Mouse (Mus musculus): ENCODE measurements around the gene Dhx32.

Gene Dhx32

GRCm38 (mm10) chr7:133782717-133783435 is at the start of gene Dhx32:
Dhx32 (minus strand) TSS chr7:133782726.
- in situ Hi-C loops (cut with MboI, MseI): no loop called here

GRCm38 (mm10) chr7:133829579-133829978 is 47.1 kb upstream of the Dhx32 start:
- in situ Hi-C loops (cut with MboI, MseI): loop anchor here (25.0 kb wide), 2 partner anchors 1633 to 1958 kb away; no protein-coding TSS in a partner anchor

GRCm38 (mm10) chr7:133828514-133828913 is 46.0 kb upstream of the Dhx32 start:
- in situ Hi-C loops (cut with MboI, MseI): loop anchor here (25.0 kb wide), 2 partner anchors 1634 to 1959 kb away; no protein-coding TSS in a partner anchor

- in situ Hi-C loops (cut with MboI, MseI): no loop called here
These were observed 42.1 kb upstream of the Dhx32 start for GRCm38 (mm10) chr7:133824579-133824978.

GRCm38 (mm10) chr7:133823751-133824150 is 41.2 kb upstream of the Dhx32 start:
- in situ Hi-C loops (cut with MboI, MseI): no loop called here

GRCm38 (mm10) chr7:133813331-133813730 is 30.8 kb upstream of the Dhx32 start:
- in situ Hi-C loops (cut with MboI, MseI): no loop called here

- in situ Hi-C loops (cut with MboI, MseI): no loop called here
These were observed 30.4 kb upstream of the Dhx32 start for GRCm38 (mm10) chr7:133812927-133813326.

GRCm38 (mm10) chr7:133805614-133806175 is 23.2 kb upstream of the Dhx32 start:
- in situ Hi-C loops (cut with MboI, MseI): no loop called here

GRCm38 (mm10) chr7:133801823-133802222 is 19.3 kb upstream of the Dhx32 start:
- in situ Hi-C loops (cut with MboI, MseI): no loop called here

- in situ Hi-C loops (cut with MboI, MseI): no loop called here
These were observed 17.4 kb upstream of the Dhx32 start for GRCm38 (mm10) chr7:133799928-133800327.

GRCm38 (mm10) chr7:133794720-133795119 is 12.2 kb upstream of the Dhx32 start:
- in situ Hi-C loops (cut with MboI, MseI): no loop called here

GRCm38 (mm10) chr7:133793248-133794131 is 11.0 kb upstream of the Dhx32 start:
- in situ Hi-C loops (cut with MboI, MseI): no loop called here

GRCm38 (mm10) chr7:133792771-133793170 is 10.2 kb upstream of the Dhx32 start:
- in situ Hi-C loops (cut with MboI, MseI): no loop called here

GRCm38 (mm10) chr7:133790608-133791229 is 8.2 kb upstream of the Dhx32 start:
- in situ Hi-C loops (cut with MboI, MseI): no loop called here

- in situ Hi-C loops (cut with MboI, MseI): no loop called here
These were observed 7.6 kb upstream of the Dhx32 start for GRCm38 (mm10) chr7:133790171-133790570.

GRCm38 (mm10) chr7:133788147-133788546 is 5.6 kb upstream of the Dhx32 start:
- in situ Hi-C loops (cut with MboI, MseI): no loop called here

GRCm38 (mm10) chr7:133787571-133787970 is 5.0 kb upstream of the Dhx32 start:
- in situ Hi-C loops (cut with MboI, MseI): no loop called here

GRCm38 (mm10) chr7:133781991-133782390 is 535 bp downstream of the Dhx32 start:
- in situ Hi-C loops (cut with MboI, MseI): no loop called here

GRCm38 (mm10) chr7:133781583-133781982 is 943 bp downstream of the Dhx32 start:
- in situ Hi-C loops (cut with MboI, MseI): no loop called here

GRCm38 (mm10) chr7:133776626-133776996 is 5.9 kb downstream of the Dhx32 start, which contains the start of gene Fank1:
Fank1 (plus strand) TSS chr7:133776861.
- in situ Hi-C loops (cut with MboI, MseI): loop anchor here (5.0 kb wide), 1 partner anchor 54 kb away; no protein-coding TSS in a partner anchor

GRCm38 (mm10) chr7:133775796-133776625 is 6.5 kb downstream of the Dhx32 start:
- in situ Hi-C loops (cut with MboI, MseI): loop anchor here (5.0 kb wide), 1 partner anchor 54 kb away; no protein-coding TSS in a partner anchor
